9 mouse cellular contexts compared by ENCODE assay signal in the genomic region with DNA sequence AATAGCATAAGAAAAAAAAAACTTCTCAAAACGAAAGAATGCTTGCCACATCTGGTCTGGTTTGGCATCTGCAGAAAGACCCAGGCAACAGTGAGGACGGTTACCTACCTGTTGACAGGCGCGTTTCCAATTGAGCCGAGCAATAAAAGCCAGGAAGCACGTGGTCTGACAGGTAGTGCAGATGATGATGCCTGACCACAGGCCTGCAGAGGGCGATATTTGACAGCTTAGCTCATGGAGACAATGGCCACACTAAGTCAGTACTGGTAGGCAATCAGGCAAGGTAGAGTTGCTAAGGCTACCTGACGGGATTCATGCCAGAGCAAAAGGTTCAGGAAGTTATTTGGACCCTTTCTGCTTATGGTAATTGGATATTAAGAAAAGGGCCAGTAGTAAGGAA. TPM values are rescaled to one million over a fixed set of nuclear protein-coding genes. Genes with fewer than 3 reads are reported as not detected.
DNase-seq lines count a peak whose midpoint lies in the region; TF ChIP-seq lines count a peak whose summit lies in the region.
"Had no signal": no experiment of that assay in that cellular context is flagged by ENCODE, and none has a peak within 500 bp of the region (broad histone marks: within the 10 kb centered on the region; RNA-seq: fewer than 3 reads in every experiment).

No protein-coding gene starts in this region.

- no peak for TF ChIP-seq POLR2A in cerebellum, adult 2 months (IDR thresholded peaks at IDR 0.05; ENCODE audit: borderline replicate concordance, insufficient read depth, low read length)
- TF ChIP-seq POLR2A in lung, adult 2 months (IDR thresholded peaks at IDR 0.05; ENCODE audit: borderline replicate concordance, extremely low read depth, low read depth, low read length) = no peak

- peaks cover 2% of the 10 kb centered on the region; the same call in 1 of the 2 replicates for H3K36me3 ChIP-seq in ES-E14 (ENCODE audit: control insufficient read depth, insufficient read depth, low read length, poor library complexity, severe bottlenecking)

- TF ChIP-seq CTCF in cerebellum, adult 2 months (IDR thresholded peaks at IDR 0.05; ENCODE audit: borderline replicate concordance, insufficient read depth, low read depth, low read length) = peak; percentile 93
- peak; percentile 90 for TF ChIP-seq CTCF in lung, adult 2 months (IDR thresholded peaks at IDR 0.05; ENCODE audit: insufficient read depth, low read length)

- H3K9ac ChIP-seq in ES-E14 (ENCODE audit: insufficient read depth, low read depth, low read length, poor library complexity, severe bottlenecking) = no peak overlapping the region

- H3K4me1 ChIP-seq in ES-E14 (ENCODE audit: control insufficient read depth in 2 of 2, insufficient read depth in 2 of 2, low read length in 2 of 2, poor library complexity in 1 of 2) = peaks cover 0 to 5% of the 10 kb centered on the region in 2 experiments; a peak in 2 of 4 replicates
- H3K4me1 ChIP-seq in cerebellum, adult 2 months (ENCODE audit: control insufficient read depth, insufficient read depth, low read length) = no peaks in the 10 kb centered on the region
- H3K4me1 ChIP-seq in lung, adult 2 months (ENCODE audit: control insufficient read depth, insufficient read depth, low read length) = no peaks in the 10 kb centered on the region

- no peak overlapping the region for H3K27ac ChIP-seq in ES-E14 (ENCODE audit: insufficient read depth, low read depth, low read length, poor library complexity, severe bottlenecking)
- no peak overlapping the region for H3K27ac ChIP-seq in cerebellum, adult 2 months (ENCODE audit: insufficient read depth, low read length)

- H3K27me3 ChIP-seq in cerebellum, adult 2 months (ENCODE audit: control insufficient read depth, insufficient read depth, low read length) = no peaks in the 10 kb centered on the region

- no peak overlapping the region for H3K4me3 ChIP-seq in ES-E14 (ENCODE audit: insufficient read depth in 1 of 2, low read depth in 1 of 2, low read length in 2 of 2, poor library complexity in 1 of 2, severe bottlenecking in 1 of 2)
- no peak overlapping the region for H3K4me3 ChIP-seq in cerebellum, adult 2 months (replicated peaks; ENCODE audit: insufficient read depth, low read depth, low read length)
- no peak overlapping the region for H3K4me3 ChIP-seq in lung, adult 2 months (replicated peaks; ENCODE audit: extremely low read depth, low read depth, low read length)

- DNase-seq in 3T3-L1 (ENCODE audit: low read depth, low spot score) (peak; percentile 55), ES-E14 (ENCODE audit: low read depth, low spot score) (peak; percentile 72)
- DNase-seq in cerebellum, adult 2 months = peak; percentile 83 to 86
- peak; percentile 50 for DNase-seq in gonadal fat pad, adult 2 months (ENCODE audit: low read depth)
- DNase-seq in kidney, postnatal 25 days = peak; percentile 91 to 93
- peak; percentile 68 for DNase-seq in lung, adult 2 months
- peak; percentile 48 for DNase-seq in right cerebral cortex, postnatal 14 days
- DNase-seq in urinary bladder, postnatal 14 days (ENCODE audit: low spot score) = peak; percentile 89

- H3K9me3 ChIP-seq in ES-E14 (ENCODE audit: control insufficient read depth, insufficient read depth, low read depth, low read length) = no peaks in the 10 kb centered on the region

- WGBS in cerebellum, adult 2 months = 8% methylated on average over 8 of the region's 8 CpGs
- WGBS in lung, adult 2 months = 6% methylated on average over 8 of the region's 8 CpGs

- in situ Hi-C loops in ES-E14 (cut with MboI; ENCODE audit: low sequenced_read_pairs in 2 of 2, unreplicated experiment in 2 of 2) = no loop called here

TF ChIP-seq in ES-E14, 5 proteins besides CTCF, POLR2A, EP300 and RAD21:
- peak; percentile 77; the same call in 1 of the 2 replicates for TF ChIP-seq ZC3H11A (IDR thresholded peaks at IDR 0.05; ENCODE audit: borderline replicate concordance, low read depth, low read length)
- no peak for TF ChIP-seq CHD2 (IDR thresholded peaks at IDR 0.05; ENCODE audit: low read depth, low read length)
- TF ChIP-seq ZNF384 (IDR thresholded peaks at IDR 0.05; ENCODE audit: low read depth, low read length) = no peak
- TF ChIP-seq HCFC1 (IDR thresholded peaks at IDR 0.05; ENCODE audit: borderline replicate concordance, insufficient read depth, low read length) = no peak

RNA-seq across cellular contexts. Expression of a gene that starts 6.7 kb away (rescaled TPM):
- 4.1 and 5.9 TPM in 2 replicates for total RNA-seq in ES-E14 (2012; rRNA removed)
- 0.07 and 0.11 TPM in 2 replicates for polyA plus RNA-seq in cerebellum, adult 2 months (2012; rRNA removed)
- polyA plus RNA-seq in gonadal fat pad, adult 2 months (2012; rRNA removed) = 1.8 and 2.8 TPM in 2 replicates
- 0.19 and 0.29 TPM in 2 replicates for polyA plus RNA-seq in lung, adult 2 months (2012; rRNA removed)
- total RNA-seq: gastrocnemius, postnatal 4 days had no signal

RNA-seq across cellular contexts. Expression of a gene that starts 28.8 kb away (rescaled TPM):
- total RNA-seq in ES-E14 (2012; rRNA removed) = 31.6 and 32.2 TPM in 2 replicates
- polyA plus RNA-seq in cerebellum, adult 2 months (2012; rRNA removed) = 1.00 and 2.7 TPM in 2 replicates
- 3.4 and 4.1 TPM in 2 replicates for polyA plus RNA-seq in gonadal fat pad, adult 2 months (2012; rRNA removed)
- polyA plus RNA-seq in lung, adult 2 months (2012; rRNA removed) = 1.9 and 3.1 TPM in 2 replicates
